Mouse (Mus musculus) gastrocnemius, adult 18-20 months (tissue): ENCODE measurements around the gene Pan2. TPM values are rescaled to one million over a fixed set of nuclear protein-coding genes. Genes with fewer than 3 reads are reported as not detected.

Experiments used
- total RNA-seq, 2 experiments: library from RNA; stranded (reverse); gene quantifications; 2 replicates each; pipeline ENCODE4 v1.2.3; 2021

Gene Pan2
- total RNA-seq, 2 experiments from 2014 or later = 3.3 to 3.7 TPM

Other genes starting within 250 kb of the Pan2 start
- gene Ptges3, start 244.4 kb upstream of the Pan2 start, total RNA-seq = 10 to 100 TPM; 72.1 to 87.9 TPM
- gene Atp5b, start 220.1 kb upstream of the Pan2 start, total RNA-seq = 1,000 to 10,000 TPM; 3,383 to 3,450 TPM
- gene Baz2a, start 211.8 kb upstream of the Pan2 start, total RNA-seq = 10 to 100 TPM; 12.4 to 13.9 TPM
- gene Rbms2, start 123.0 kb upstream of the Pan2 start, total RNA-seq = 10 to 100 TPM; 61.7 to 69.1 TPM
- gene Gls2, start 108.9 kb upstream of the Pan2 start, total RNA-seq = under 1 TPM; 0.43 TPM
- 10 to 100 TPM; 33.0 to 34.6 TPM for gene Spryd4, start 91.5 kb upstream of the Pan2 start, total RNA-seq
- gene Mip, start 77.5 kb upstream of the Pan2 start, total RNA-seq = not detected
- 1 to 10 TPM; 2.1 to 3.2 TPM for gene Timeless, start 71.3 kb upstream of the Pan2 start, total RNA-seq
- gene Apon, start 49.2 kb upstream of the Pan2 start, total RNA-seq = under 1 TPM in 1 of 2 experiments, not detected in 1; 0.21 TPM
- gene Apof, start 34.7 kb upstream of the Pan2 start, total RNA-seq = under 1 TPM in 1 of 2 experiments, not detected in 1; 0.28 TPM
- gene Stat2, start 32.8 kb upstream of the Pan2 start, total RNA-seq = 1 to 10 TPM; 2.7 to 5.2 TPM
- gene Il23a, start 4.6 kb upstream of the Pan2 start, total RNA-seq = not detected
- gene Cnpy2, start 19.1 kb downstream of the Pan2 start, total RNA-seq = 10 to 100 TPM; 46.4 to 48.3 TPM
- gene Cs, start 34.4 kb downstream of the Pan2 start, total RNA-seq = 100 to 1,000 TPM; 561 to 590 TPM
- 100 to 1,000 TPM; 388 to 467 TPM for gene Coq10a, start 65.7 kb downstream of the Pan2 start, total RNA-seq
- 10 to 100 TPM; 44.5 to 47.0 TPM for gene Ankrd52, start 73.8 kb downstream of the Pan2 start, total RNA-seq
- gene Slc39a5, start 97.9 kb downstream of the Pan2 start, total RNA-seq = not detected
- 10 to 100 TPM; 61.0 to 65.2 TPM for gene Nabp2, start 108.2 kb downstream of the Pan2 start, total RNA-seq
- 10 to 100 TPM; 12.7 to 13.2 TPM for gene Rnf41, start 108.3 kb downstream of the Pan2 start, total RNA-seq
- 10 to 100 TPM; 44.1 to 49.5 TPM for gene Smarcc2, start 155.9 kb downstream of the Pan2 start, total RNA-seq
- gene Myl6, start 190.8 kb downstream of the Pan2 start, total RNA-seq = 100 to 1,000 TPM; 150 to 187 TPM
- gene Myl6b, start 195.3 kb downstream of the Pan2 start, total RNA-seq = 10 to 100 TPM in 1 of 2 experiments, 1 to 10 TPM in 1; 9.0 to 28.2 TPM
- gene Esyt1, start 222.5 kb downstream of the Pan2 start, total RNA-seq = 10 to 100 TPM; 12.3 to 15.3 TPM
- 1 to 10 TPM; 4.6 to 8.3 TPM for gene Zc3h10, start 244.4 kb downstream of the Pan2 start, total RNA-seq
- gene Rpl41, start 246.0 kb downstream of the Pan2 start, total RNA-seq = 1,000 to 10,000 TPM; 1,015 to 1,049 TPM